Mouse (Mus musculus) thymus, postnatal 14 days (tissue): ENCODE measurements around the gene Fcgr4.

ENCODE experiments used
- DNase-seq: peaks from one replicate; pipeline ENCODE4 v3.0.0; 2021

Gene Fcgr4

GRCm38 (mm10) chr1:171016676-171017356, 1.9 kb upstream of the Fcgr4 start:
- DNase-seq, result no peak

- no peak for DNase-seq
These were observed 1.1 kb upstream of the Fcgr4 start for GRCm38 (mm10) chr1:171017468-171018158.

GRCm38 (mm10) chr1:171019311-171019950, 711 bp downstream of the Fcgr4 start:
- DNase-seq, result no peak

- DNase-seq, result no peak
These were observed 13.0 kb downstream of the Fcgr4 start for GRCm38 (mm10) chr1:171031752-171032151.

- peak; percentile 14 for DNase-seq
These were observed 14.0 kb downstream of the Fcgr4 start for GRCm38 (mm10) chr1:171032691-171033090.

GRCm38 (mm10) chr1:171033196-171033595, 14.5 kb downstream of the Fcgr4 start:
- peak; percentile 14 for DNase-seq

- peak; percentile 90 for DNase-seq
These were observed 15.0 kb downstream of the Fcgr4 start for GRCm38 (mm10) chr1:171033756-171034155.

- DNase-seq, result no peak
These were observed 15.5 kb downstream of the Fcgr4 start for GRCm38 (mm10) chr1:171034201-171034600.

- DNase-seq, result no peak
These were observed 16.9 kb downstream of the Fcgr4 start for GRCm38 (mm10) chr1:171035611-171036010.

GRCm38 (mm10) chr1:171036550-171037324, 18.0 kb downstream of the Fcgr4 start:
- DNase-seq, result peak; percentile 77

- DNase-seq, result peak; percentile 83
These were observed 19.4 kb downstream of the Fcgr4 start for GRCm38 (mm10) chr1:171037861-171038721.

- DNase-seq, result no peak
These were observed 20.4 kb downstream of the Fcgr4 start for GRCm38 (mm10) chr1:171039135-171039534.

- DNase-seq, result no peak
These were observed 21.2 kb downstream of the Fcgr4 start for GRCm38 (mm10) chr1:171039880-171040279.

GRCm38 (mm10) chr1:171043594-171044153, 25.0 kb downstream of the Fcgr4 start:
- DNase-seq, result no peak

- DNase-seq, result peak; percentile 86
These were observed 25.8 kb downstream of the Fcgr4 start for GRCm38 (mm10) chr1:171044365-171045078.

GRCm38 (mm10) chr1:171045079-171045465, 26.4 kb downstream of the Fcgr4 start:
- no peak for DNase-seq

- no peak for DNase-seq
These were observed 27.8 kb downstream of the Fcgr4 start for GRCm38 (mm10) chr1:171046501-171046900.

GRCm38 (mm10) chr1:171049263-171049662, 30.5 kb downstream of the Fcgr4 start:
- no peak for DNase-seq

GRCm38 (mm10) chr1:171050774-171051173, 32.1 kb downstream of the Fcgr4 start:
- DNase-seq, result no peak

GRCm38 (mm10) chr1:171053305-171053704, 34.6 kb downstream of the Fcgr4 start:
- DNase-seq, result no peak

GRCm38 (mm10) chr1:171057253-171057652, 38.5 kb downstream of the Fcgr4 start:
- no peak for DNase-seq
